Mouse (Mus musculus): ENCODE results near the gene Ppwd1. TPM values are rescaled to one million over a fixed set of nuclear protein-coding genes. Genes with fewer than 3 reads are reported as not detected.

Ppwd1 gene
- polyA plus RNA-seq, 1 experiment from 2014 or later, result 5.0 TPM

- Histone ChIP-seq H3K9me3 (ENCODE audit: control insufficient read depth) (no peaks in the 10 kb centered on the region), H3K4me3 (ENCODE audit: low read depth, low read length) (no peak overlapping the region), H3K27ac (ENCODE audit: low read depth, low read length) (no peak overlapping the region), H3K4me2 (replicated peaks; ENCODE audit: low read depth) (no peak overlapping the region), H3K27me3 (replicated peaks; ENCODE audit: control insufficient read depth, insufficient read depth, low read length) (no peaks in the 10 kb centered on the region), H3K36me3 (ENCODE audit: control insufficient read depth, insufficient read depth) (peaks cover 26% of the 10 kb centered on the region), H3K9ac (ENCODE audit: low read depth, low read length) (no peak overlapping the region), H3K4me1 (replicated peaks; ENCODE audit: control insufficient read depth, insufficient read depth, low read length) (no peaks in the 10 kb centered on the region)
- ATAC-seq, result peak; percentile 69
- TF ChIP-seq CTCF (IDR thresholded peaks at IDR 0.05; ENCODE audit: low read depth), result no peak
- 61% methylated on average over 4 of the region's 4 CpGs for WGBS
These were observed 41.3 kb downstream of the Ppwd1 start for GRCm38 (mm10) chr13:104187357-104187756.

DNA sequence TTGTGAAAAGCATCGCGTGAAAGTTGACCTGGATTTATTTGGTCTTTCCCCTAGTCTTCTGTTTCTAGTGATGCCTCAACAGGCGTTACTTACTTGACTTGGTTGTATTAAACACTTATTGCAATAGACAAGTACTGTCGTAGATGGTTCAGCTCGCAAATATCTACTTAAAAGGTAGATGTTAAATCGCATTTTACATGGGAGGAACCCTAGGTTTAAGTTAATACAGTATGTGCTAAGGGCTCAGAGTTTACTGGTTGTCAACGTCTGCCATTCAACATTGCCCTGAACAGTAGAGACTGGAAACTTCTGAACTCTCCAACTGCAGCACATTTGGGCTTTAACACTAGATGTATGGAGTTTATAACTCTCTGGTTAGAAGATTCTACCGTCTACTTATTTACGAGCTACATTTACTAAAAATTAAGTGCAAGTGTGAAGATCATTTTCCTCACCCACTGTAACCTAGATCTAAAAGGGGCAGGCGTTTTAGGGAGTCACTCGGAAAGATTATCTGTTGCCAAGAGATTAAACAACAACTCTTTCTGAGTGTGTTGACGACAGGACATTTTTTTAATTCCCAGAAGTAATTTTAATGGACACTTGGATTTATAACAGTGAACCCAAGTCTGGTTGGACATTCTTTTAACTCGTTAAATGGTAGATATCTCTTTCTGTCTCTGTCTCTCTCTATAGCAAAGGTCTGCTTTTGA lies 49.3 kb downstream of the Ppwd1 start:
- Histone ChIP-seq H3K4me1 (replicated peaks; ENCODE audit: control insufficient read depth, insufficient read depth, low read length) (0 out of 2 replicates have a peak, but pooled peaks cover 4% of the 10 kb centered on the region), H3K9ac (ENCODE audit: low read depth, low read length) (peak overlapping the region; percentile 85), H3K4me2 (replicated peaks; ENCODE audit: low read depth) (peak overlapping the region; percentile 80), H3K4me3 (ENCODE audit: low read depth, low read length) (peak overlapping the region; percentile 91), H3K36me3 (ENCODE audit: control insufficient read depth, insufficient read depth) (peaks cover 4% of the 10 kb centered on the region; the same call in 1 of the 2 replicates), H3K27me3 (replicated peaks; ENCODE audit: control insufficient read depth, insufficient read depth, low read length) (no peaks in the 10 kb centered on the region), H3K9me3 (ENCODE audit: control insufficient read depth) (no peaks in the 10 kb centered on the region), H3K27ac (ENCODE audit: low read depth, low read length) (peak overlapping the region; percentile 57; the same call in 1 of the 2 replicates)
- no peak for ATAC-seq
- TF ChIP-seq CTCF (IDR thresholded peaks at IDR 0.05; ENCODE audit: low read depth), result no peak
- 10% methylated on average over 13 of the region's 13 CpGs for WGBS

DNA sequence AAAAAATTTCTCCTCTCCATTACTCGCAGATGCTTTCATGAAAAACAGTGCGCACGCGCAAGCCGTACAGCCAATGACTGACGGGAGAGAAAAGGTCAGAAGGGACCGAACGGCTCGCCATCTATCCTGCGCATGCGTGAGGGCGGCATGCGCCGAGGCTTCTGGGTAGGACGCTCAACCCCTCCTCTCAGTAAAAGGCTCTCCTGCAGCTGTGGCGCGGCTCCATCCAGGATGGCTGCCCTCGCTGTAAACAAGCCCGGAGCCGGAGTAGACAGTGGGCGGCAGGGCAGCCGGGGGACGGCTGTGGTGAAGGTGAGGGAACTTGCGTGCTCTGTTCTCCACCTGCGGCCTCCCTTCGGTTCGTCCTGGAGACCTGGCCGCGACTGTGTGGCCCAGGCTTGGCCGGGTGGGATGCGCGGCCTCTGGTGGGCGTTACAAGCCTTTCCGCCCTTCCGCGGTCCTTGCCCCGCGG lies 50.0 kb downstream of the Ppwd1 start, which contains the start of gene Trim23:
TSS of gene Trim23 (plus strand) at position 148 of the 472 bp plus-strand sequence.
- peak; percentile 66 for TF ChIP-seq CTCF (IDR thresholded peaks at IDR 0.05; ENCODE audit: low read depth)
- Histone ChIP-seq H3K9ac (ENCODE audit: low read depth, low read length) (peak within 1 kb of the TSS; percentile 85), H3K4me1 (replicated peaks; ENCODE audit: control insufficient read depth, insufficient read depth, low read length) (0 out of 2 replicates have a peak, but pooled peaks cover 4% of the 10 kb centered on the region), H3K4me2 (replicated peaks; ENCODE audit: low read depth) (peak within 1 kb of the TSS; percentile 80), H3K4me3 (ENCODE audit: low read depth, low read length) (peak within 1 kb of the TSS; percentile 91), H3K36me3 (ENCODE audit: control insufficient read depth, insufficient read depth) (peaks cover 4% of the 10 kb centered on the region; the same call in 1 of the 2 replicates), H3K27ac (ENCODE audit: low read depth, low read length) (peak within 1 kb of the TSS; percentile 83), H3K9me3 (ENCODE audit: control insufficient read depth) (no peaks in the 10 kb centered on the region), H3K27me3 (replicated peaks; ENCODE audit: control insufficient read depth, insufficient read depth, low read length) (no peaks in the 10 kb centered on the region)
- ATAC-seq, result peak; percentile 99
- WGBS, result under 1% methylated on average over 38 of the region's 38 CpGs

DNA sequence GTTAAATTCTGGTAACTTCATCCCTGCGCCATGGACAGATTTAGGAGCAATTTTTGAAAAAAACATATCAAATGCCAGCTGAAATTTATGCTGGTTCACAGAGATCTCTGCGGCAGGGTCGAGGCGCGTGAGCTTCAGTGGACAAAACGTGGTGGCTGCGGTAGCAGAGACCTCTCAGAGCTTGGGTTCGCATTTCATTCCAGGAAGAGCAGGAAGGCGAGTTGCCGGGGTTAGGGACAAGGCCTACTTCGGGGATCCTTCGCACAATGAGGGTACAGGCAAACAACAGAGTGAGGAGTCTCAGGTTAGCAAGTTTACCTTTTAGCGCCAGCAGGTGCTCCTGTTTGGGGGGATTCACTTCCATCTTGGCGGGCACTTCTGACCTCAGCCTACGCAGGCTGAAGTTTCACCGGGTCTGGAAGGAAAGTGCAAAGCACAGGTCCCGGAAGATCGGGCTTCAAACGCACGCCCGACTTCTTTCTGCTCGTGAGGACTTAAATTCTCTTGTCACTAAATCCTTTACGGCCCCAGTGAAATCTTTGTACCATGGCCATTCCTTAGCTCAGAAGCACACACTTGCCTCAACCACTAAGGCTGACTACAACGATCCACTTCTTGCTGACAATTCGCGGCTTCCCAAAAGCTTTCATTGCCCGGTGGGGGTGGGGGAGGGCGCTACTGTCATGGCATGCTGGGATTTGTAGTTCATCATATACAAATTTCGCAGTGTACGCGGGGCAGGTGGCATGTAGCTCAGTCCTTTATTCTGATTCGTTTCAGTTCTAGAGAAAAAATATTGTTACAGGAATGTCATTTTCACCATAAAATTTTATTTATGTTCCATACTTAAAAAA lies 50.6 kb downstream of the Ppwd1 start, which contains the start of gene Trappc13:
TSS of gene Trappc13 (minus strand) at position 674 of the 854 bp plus-strand sequence.
- no peaks in the 10 kb centered on the region for H3K27me3 ChIP-seq (replicated peaks; ENCODE audit: control insufficient read depth, insufficient read depth, low read length)
- peaks cover 4% of the 10 kb centered on the region; the same call in 1 of the 2 replicates for H3K36me3 ChIP-seq (ENCODE audit: control insufficient read depth, insufficient read depth)
- peak within 1 kb of the TSS; percentile 80 for H3K4me2 ChIP-seq (replicated peaks; ENCODE audit: low read depth)
- H3K27ac ChIP-seq (ENCODE audit: low read depth, low read length), result peak within 1 kb of the TSS; percentile 83
- ATAC-seq, result peak; percentile 88
- H3K9me3 ChIP-seq (ENCODE audit: control insufficient read depth), result no peaks in the 10 kb centered on the region
- peak within 1 kb of the TSS; percentile 85 for H3K9ac ChIP-seq (ENCODE audit: low read depth, low read length)
- 0 out of 2 replicates have a peak, but pooled peaks cover 4% of the 10 kb centered on the region for H3K4me1 ChIP-seq (replicated peaks; ENCODE audit: control insufficient read depth, insufficient read depth, low read length)
- TF ChIP-seq CTCF (IDR thresholded peaks at IDR 0.05; ENCODE audit: low read depth), result no peak
- under 1% methylated on average over 32 of the region's 32 CpGs for WGBS
- H3K4me3 ChIP-seq (ENCODE audit: low read depth, low read length), result peak within 1 kb of the TSS; percentile 91

GRCm38 (mm10) chr13:104176874-104177273 lies 51.8 kb downstream of the Ppwd1 start:
- H3K27ac ChIP-seq (ENCODE audit: low read depth, low read length), result no peak overlapping the region
- 0 out of 2 replicates have a peak, but pooled peaks cover 4% of the 10 kb centered on the region for H3K4me1 ChIP-seq (replicated peaks; ENCODE audit: control insufficient read depth, insufficient read depth, low read length)
- peak overlapping the region; percentile 91 for H3K4me3 ChIP-seq (ENCODE audit: low read depth, low read length)
- peak overlapping the region; percentile 80 for H3K4me2 ChIP-seq (replicated peaks; ENCODE audit: low read depth)
- 32% methylated on average over 3 of the region's 3 CpGs for WGBS
- peaks cover 4% of the 10 kb centered on the region; the same call in 1 of the 2 replicates for H3K36me3 ChIP-seq (ENCODE audit: control insufficient read depth, insufficient read depth)
- ATAC-seq, result no peak
- no peak for TF ChIP-seq CTCF (IDR thresholded peaks at IDR 0.05; ENCODE audit: low read depth)
- H3K9ac ChIP-seq (ENCODE audit: low read depth, low read length), result no peak overlapping the region
- H3K27me3 ChIP-seq (replicated peaks; ENCODE audit: control insufficient read depth, insufficient read depth, low read length), result no peaks in the 10 kb centered on the region
- no peaks in the 10 kb centered on the region for H3K9me3 ChIP-seq (ENCODE audit: control insufficient read depth)

DNA sequence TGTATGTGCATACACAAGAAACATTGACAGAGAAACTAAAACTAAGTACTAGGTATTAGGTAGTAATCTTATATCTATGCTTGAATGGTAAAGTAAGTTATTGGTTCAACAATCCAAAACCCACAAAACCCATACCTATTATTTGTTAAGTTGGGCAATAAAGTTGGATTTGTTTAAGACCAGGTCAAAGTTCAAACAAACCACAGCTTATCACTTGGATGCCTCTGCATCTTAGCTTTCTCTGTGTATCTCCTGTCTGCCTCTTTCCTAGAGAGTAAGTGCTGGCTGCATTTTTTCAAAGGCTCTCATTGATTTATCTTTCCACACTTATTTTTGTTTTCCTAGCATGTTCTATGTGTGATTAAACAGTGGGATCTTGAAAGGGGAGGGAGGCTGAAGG lies 56.1 kb downstream of the Ppwd1 start:
- no peak overlapping the region for H3K27ac ChIP-seq (ENCODE audit: low read depth, low read length)
- H3K4me2 ChIP-seq (replicated peaks; ENCODE audit: low read depth), result no peak overlapping the region
- H3K4me3 ChIP-seq (ENCODE audit: low read depth, low read length), result no peak overlapping the region
- peak; percentile 49; the same call in 1 of the 2 replicates for ATAC-seq
- no peak overlapping the region for H3K9ac ChIP-seq (ENCODE audit: low read depth, low read length)
- no peaks in the 10 kb centered on the region for H3K4me1 ChIP-seq (replicated peaks; ENCODE audit: control insufficient read depth, insufficient read depth, low read length)
- H3K36me3 ChIP-seq (ENCODE audit: control insufficient read depth, insufficient read depth), result peaks cover 3% of the 10 kb centered on the region; the same call in 1 of the 2 replicates
- TF ChIP-seq CTCF (IDR thresholded peaks at IDR 0.05; ENCODE audit: low read depth), result no peak
- no peaks in the 10 kb centered on the region for H3K27me3 ChIP-seq (replicated peaks; ENCODE audit: control insufficient read depth, insufficient read depth, low read length)
- H3K9me3 ChIP-seq (ENCODE audit: control insufficient read depth), result no peaks in the 10 kb centered on the region
